Mouse (Mus musculus) stomach, postnatal 0 days (tissue): Measurements from ENCODE around the gene Dcst1. TPM values are rescaled to one million over a fixed set of nuclear protein-coding genes. Genes with fewer than 3 reads are reported as not detected.

Experiments used
- ATAC-seq: fragments of 200-750 bp; cut with Nextera tagmentation; 2 replicates; pipeline ENCODE4 v1.8.0; 2017; ENCODE audit not compliant: low FRiP score, low TSS enrichment
- DNase-seq: peaks from one replicate; pipeline ENCODE4 v3.0.0-alpha.2; 2016; ENCODE audit warnings: low spot score
- H3K27ac ChIP-seq: fragments of 300-500 bp; sonication (generic); replicated peaks from 2 replicates; pipeline ENCODE4 v1.5.1; 2014; ENCODE audit warnings: mild to moderate bottlenecking, control low read depth
- H3K27me3 ChIP-seq: fragments of 300-500 bp; sonication (generic); 2 replicates; pipeline ENCODE4 v1.6.1; 2014; ENCODE audit warnings: low read length; ENCODE audit not compliant: control insufficient read depth, insufficient read depth
- H3K36me3 ChIP-seq: fragments of 300-500 bp; sonication (generic); 2 replicates; pipeline ENCODE4 v1.6.1; 2014; ENCODE audit warnings: low read length, mixed read lengths; ENCODE audit not compliant: control insufficient read depth, insufficient read depth
- H3K4me1 ChIP-seq: fragments of 300-500 bp; sonication (generic); replicated peaks from 2 replicates; pipeline ENCODE4 v1.6.1; 2014; ENCODE audit warnings: antibody characterized with exemption; ENCODE audit not compliant: control insufficient read depth, insufficient read depth
- H3K4me2 ChIP-seq: fragments of 300-500 bp; sonication (generic); replicated peaks from 2 replicates; pipeline ENCODE4 v1.6.1; 2014; ENCODE audit warnings: low read depth, mild to moderate bottlenecking, control low read depth, moderate library complexity
- H3K4me3 ChIP-seq: fragments of 300-500 bp; sonication (generic); 2 replicates; pipeline ENCODE4 v1.5.1; 2014; ENCODE audit warnings: low read depth, low read length, control low read depth
- H3K9ac ChIP-seq: fragments of 300-500 bp; sonication (generic); 2 replicates; pipeline ENCODE4 v1.6.1; 2014; ENCODE audit warnings: mild to moderate bottlenecking, low read length, control low read depth, mixed read lengths
- H3K9me3 ChIP-seq: fragments of 300-500 bp; sonication (generic); 2 replicates; pipeline ENCODE4 v1.6.1; 2016; ENCODE audit warnings: low read length; ENCODE audit not compliant: control insufficient read depth
- CTCF ChIP-seq: IDR thresholded peaks from 2 replicates; pipeline ENCODE4 v1.5.1; 2016; ENCODE audit warnings: antibody characterized with exemption, low read depth, mild to moderate bottlenecking, moderate library complexity
- EP300 ChIP-seq: optimal IDR thresholded peaks from 2 replicates; pipeline ENCODE3; 2016; ENCODE audit warnings: antibody characterized with exemption
- WGBS: fragments of 180-500 bp; shearing (Covaris S2); extraction: QIAGEN DNeasy Blood & Tissue Kit; methylation state at CpG from one replicate; pipeline ENCODE4 v1.1.7; 2014; 5-methylcytosine and 5-hydroxymethylcytosine counted together
- polyA plus RNA-seq: library from polyadenylated mRNA; unstranded; fragments of >200 nt; fragmentation: Nextera tagmentation; extraction: Ambion mirVana; gene quantifications from 2 replicates; pipeline ENCODE4 v1.2.1, GENCODE M21; 2015

Dcst1 gene
- polyA plus RNA-seq, result 0.29 and 0.36 TPM in 2 replicates

GRCm38 (mm10) chr3:89365153-89365485 lies at the start of gene Dcst1:
Gene Dcst1 (minus strand): TSS chr3:89365253.
- Histone ChIP-seq H3K27ac (no peak within 1 kb of the TSS), H3K4me3 (no peak within 1 kb of the TSS), H3K4me1 (no peaks in the 10 kb centered on the region), H3K27me3 (no peaks in the 10 kb centered on the region), H3K9me3 (no peaks in the 10 kb centered on the region), H3K9ac (no peak within 1 kb of the TSS), H3K36me3 (no peaks in the 10 kb centered on the region), H3K4me2 (no peak within 1 kb of the TSS)
- ATAC-seq, result no peak
- TF ChIP-seq EP300 (no peak), CTCF (no peak)
- DNase-seq, result no peak
- WGBS, result 93% methylated on average over 11 of the region's 11 CpGs

GRCm38 (mm10) chr3:89411490-89412393 lies 46.7 kb upstream of the Dcst1 start, which contains the start of gene Flad1:
Gene Flad1 (minus strand): TSS chr3:89411870.
- TF ChIP-seq EP300 (peak; percentile 87), CTCF (no peak)
- no peaks in the 10 kb centered on the region for H3K27me3 ChIP-seq
- no peaks in the 10 kb centered on the region for H3K9me3 ChIP-seq
- H3K36me3 ChIP-seq, result peaks cover 8% of the 10 kb centered on the region
- H3K27ac ChIP-seq, result peak within 1 kb of the TSS; percentile 61; the same call in 1 of the 2 replicates
- H3K9ac ChIP-seq, result peak within 1 kb of the TSS; percentile 64
- peaks cover 3% of the 10 kb centered on the region for H3K4me1 ChIP-seq
- DNase-seq, result peak; percentile 95
- H3K4me3 ChIP-seq, result peak within 1 kb of the TSS; percentile 58
- peak; percentile 98 for ATAC-seq
- H3K4me2 ChIP-seq, result peak within 1 kb of the TSS; percentile 66
- 6% methylated on average over 28 of the region's 28 CpGs for WGBS

DNA sequence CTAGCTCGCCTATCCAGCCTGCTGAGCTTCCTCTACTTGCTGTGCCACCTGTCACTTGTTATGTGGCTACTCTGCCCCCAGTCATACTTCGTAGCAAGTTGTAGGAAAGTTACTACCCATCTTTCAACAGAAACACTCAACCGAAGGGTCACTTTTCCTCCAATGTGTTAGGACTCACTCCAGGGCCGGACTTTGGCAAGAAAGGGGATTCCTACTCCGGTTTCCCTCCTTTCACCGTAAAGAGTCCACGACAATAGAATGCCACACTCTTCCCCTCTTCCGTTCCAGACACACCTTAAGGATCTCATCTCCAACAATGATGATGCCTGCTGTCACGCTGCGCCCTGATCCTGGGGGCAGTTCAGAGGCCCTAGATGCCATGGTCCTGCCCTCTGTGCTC lies 45.8 kb upstream of the Dcst1 start:
- TF ChIP-seq EP300, result no peak
- Histone ChIP-seq H3K4me3 (peak overlapping the region; percentile 58), H3K27ac (no peak overlapping the region), H3K4me2 (peak overlapping the region; percentile 66), H3K36me3 (peaks cover 7% of the 10 kb centered on the region), H3K27me3 (no peaks in the 10 kb centered on the region), H3K9me3 (no peaks in the 10 kb centered on the region), H3K4me1 (peaks cover 3% of the 10 kb centered on the region), H3K9ac (peak overlapping the region; percentile 64)
- DNase-seq (no peak), ATAC-seq (no peak)
- WGBS, result 79% methylated on average over 10 of the region's 10 CpGs

DNA sequence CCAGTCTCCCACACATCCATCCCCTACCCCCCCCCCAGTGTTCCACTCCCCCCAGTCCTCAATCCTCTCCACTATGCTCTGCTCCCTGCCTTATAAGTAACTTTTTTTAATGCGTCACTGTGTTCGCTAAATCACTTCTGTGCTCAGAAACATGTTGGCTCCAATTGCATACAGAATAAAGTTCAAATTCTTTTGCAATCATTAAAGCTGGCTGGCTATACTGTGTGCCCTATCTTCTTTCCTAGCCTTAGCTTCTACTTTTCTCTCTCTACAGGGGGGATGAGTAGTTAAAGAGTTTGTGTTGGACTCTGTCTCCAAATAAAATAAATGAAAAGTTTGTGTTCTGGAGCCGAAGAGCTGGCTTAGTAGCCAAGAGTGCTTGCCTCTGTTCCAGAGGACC lies 44.6 kb upstream of the Dcst1 start:
- DNase-seq, result no peak
- Histone ChIP-seq H3K4me3 (no peak overlapping the region), H3K4me2 (no peak overlapping the region), H3K27me3 (no peaks in the 10 kb centered on the region), H3K4me1 (peaks cover 3% of the 10 kb centered on the region), H3K9me3 (no peaks in the 10 kb centered on the region), H3K9ac (no peak overlapping the region), H3K36me3 (peaks cover 5% of the 10 kb centered on the region), H3K27ac (no peak overlapping the region)
- TF ChIP-seq EP300, result no peak
- TF ChIP-seq CTCF, result no peak
- no peak for ATAC-seq
- 87% methylated on average over 3 of the region's 3 CpGs for WGBS

- Histone ChIP-seq H3K9me3 (no peaks in the 10 kb centered on the region), H3K4me1 (peaks cover 3% of the 10 kb centered on the region), H3K4me2 (no peak overlapping the region), H3K36me3 (peaks cover 5% of the 10 kb centered on the region), H3K27me3 (no peaks in the 10 kb centered on the region), H3K4me3 (no peak overlapping the region), H3K9ac (no peak overlapping the region), H3K27ac (no peak overlapping the region)
- ATAC-seq (no peak), DNase-seq (no peak)
- no peak for TF ChIP-seq EP300
- no peak for TF ChIP-seq CTCF
- 66% methylated on average over 16 of the region's 16 CpGs for WGBS
Measured at GRCm38 (mm10) chr3:89408448-89408847, 43.4 kb upstream of the Dcst1 start.

GRCm38 (mm10) chr3:89406887-89407286 lies 41.8 kb upstream of the Dcst1 start:
- Histone ChIP-seq H3K27ac (no peak overlapping the region), H3K36me3 (peaks cover 5% of the 10 kb centered on the region), H3K4me3 (no peak overlapping the region), H3K4me1 (peaks cover 3% of the 10 kb centered on the region), H3K9me3 (no peaks in the 10 kb centered on the region), H3K4me2 (no peak overlapping the region), H3K9ac (no peak overlapping the region), H3K27me3 (no peaks in the 10 kb centered on the region)
- ATAC-seq, result no peak
- DNase-seq, result no peak
- 84% methylated on average over 6 of the region's 6 CpGs for WGBS
- TF ChIP-seq EP300 (no peak), CTCF (no peak)
